Mouse (Mus musculus) c-Kit-negative CD71-positive TER-119-positive erythroid progenitor cells, embryonic 14.5 days (primary cell): ENCODE results near the gene Susd1.
"Not testable (repeated sequence)": the region's sequence is repeated elsewhere in the genome, so short reads cannot be mapped to it uniquely, and the experiment has no call there.

Experiments used
- DNase-seq: peaks from one replicate; pipeline ENCODE4 v3.0.0-alpha.2; 2013; ENCODE audit warnings: low read depth, low spot score

Gene Susd1

DNA sequence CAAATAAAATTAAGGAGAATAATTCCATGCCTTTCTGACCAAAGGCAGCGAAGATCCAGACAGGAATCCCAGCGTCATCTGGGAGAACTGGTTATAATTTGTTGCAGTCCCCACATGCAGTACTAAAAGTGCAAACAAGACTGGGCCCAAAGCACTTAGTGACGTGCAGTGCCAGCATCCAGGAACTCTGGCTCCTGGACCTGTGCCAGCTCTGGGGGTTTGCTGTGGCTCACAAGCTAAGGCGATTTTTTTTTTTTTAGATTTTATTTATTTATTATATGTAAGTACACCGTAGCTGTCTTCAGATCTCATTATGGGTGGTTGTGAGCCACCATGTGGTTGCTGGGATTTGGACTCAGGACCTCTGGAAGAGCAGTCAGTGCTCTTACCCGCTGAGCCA is 152.1 kb downstream of the Susd1 start:
- not testable (repeated sequence) for DNase-seq

DNA sequence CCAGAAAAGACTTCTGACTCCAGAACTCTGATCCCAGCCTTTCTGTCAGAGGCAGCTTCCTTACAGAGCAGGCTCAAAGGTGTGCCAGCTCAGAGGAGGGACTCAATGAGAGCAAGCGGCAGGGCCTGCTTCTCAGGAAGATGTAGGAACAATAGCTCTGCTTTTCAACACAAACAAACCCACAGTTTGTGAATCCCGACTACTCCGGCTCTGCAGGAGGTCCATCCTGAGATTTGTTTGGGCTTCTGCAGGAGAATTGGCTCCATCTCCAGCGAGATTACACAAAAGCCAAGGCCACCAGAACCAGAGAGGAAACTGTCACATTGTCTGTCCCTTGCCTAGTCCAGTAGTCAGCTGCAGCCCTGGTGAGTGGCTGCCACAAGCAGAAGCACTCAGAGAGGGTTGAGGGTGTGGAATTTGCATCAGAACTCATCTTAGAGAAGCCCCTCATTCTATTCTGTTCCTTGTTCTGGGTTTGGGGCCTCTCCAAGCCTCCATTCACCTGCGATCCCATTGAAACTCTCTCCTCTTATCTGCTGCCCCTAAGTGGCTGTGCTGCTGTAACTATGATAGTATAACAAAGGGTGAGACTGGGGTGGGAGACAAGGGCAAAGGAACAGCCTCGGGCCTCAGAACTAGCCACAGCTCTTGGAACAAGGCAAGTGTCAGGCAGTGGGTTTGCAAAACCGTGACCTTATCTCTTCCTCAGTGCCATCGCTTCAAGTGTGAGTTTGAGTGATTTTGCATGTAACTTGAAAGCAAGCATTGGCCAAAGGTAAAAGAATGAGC is 155.5 kb downstream of the Susd1 start:
- no peak for DNase-seq

DNA sequence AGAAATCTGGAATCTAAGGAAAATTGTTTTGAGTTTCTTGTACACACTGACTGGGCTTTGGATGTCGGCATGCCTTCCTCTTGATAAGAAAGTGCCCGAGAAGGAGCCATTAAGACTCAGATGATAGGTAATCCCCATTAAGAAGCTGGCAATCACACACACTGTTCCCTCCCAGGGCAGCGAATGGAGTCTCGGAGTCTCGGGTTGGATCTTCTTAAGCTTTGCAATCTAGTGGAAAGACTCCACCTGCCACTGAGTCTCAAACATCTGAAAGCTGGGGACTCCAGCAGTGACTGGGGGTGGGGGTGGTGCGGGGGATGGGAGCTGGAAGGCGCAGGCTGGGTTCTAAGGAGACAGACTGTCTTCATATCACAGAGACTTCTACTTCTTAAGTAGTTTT is 156.3 kb downstream of the Susd1 start:
- DNase-seq, result no peak

DNA sequence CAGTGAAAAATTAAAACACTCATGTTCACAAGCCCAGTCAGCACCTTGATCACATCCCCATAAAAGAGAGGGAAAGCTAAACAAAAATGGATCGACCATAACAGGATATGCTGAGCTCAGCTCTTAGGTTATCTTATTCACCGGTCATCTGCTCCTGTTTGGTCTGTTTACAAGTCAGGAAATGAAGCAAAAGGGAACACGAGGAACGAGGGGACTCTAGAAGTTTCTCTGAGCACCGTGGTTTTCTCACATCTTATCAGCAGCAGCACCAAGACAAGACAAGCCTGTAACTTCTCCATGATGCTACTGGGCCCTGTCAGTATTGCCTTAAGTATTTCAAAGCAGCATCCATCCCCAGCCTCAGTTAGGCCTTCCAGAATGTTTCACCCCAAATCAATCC is 157.6 kb downstream of the Susd1 start:
- DNase-seq, result no peak

DNA sequence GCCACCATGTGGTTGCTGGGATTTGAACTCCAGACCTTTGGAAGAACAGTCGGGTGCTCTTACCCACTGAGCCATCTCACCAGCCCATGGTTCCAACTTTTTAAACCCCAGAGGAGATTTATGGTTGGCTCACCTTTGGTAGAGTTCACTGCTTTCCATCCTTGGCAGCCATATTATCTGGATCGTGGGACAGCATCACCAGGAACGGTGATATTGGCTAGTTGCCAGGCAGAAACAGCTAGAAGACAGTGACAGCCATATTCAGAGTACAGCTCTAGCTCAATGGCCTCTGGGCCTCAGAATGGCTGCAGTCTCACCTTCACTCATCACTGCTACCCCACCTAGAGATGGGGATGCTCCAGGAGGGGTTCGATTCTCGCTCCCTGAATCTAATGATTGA is 159.3 kb downstream of the Susd1 start:
- DNase-seq, result no peak

DNA sequence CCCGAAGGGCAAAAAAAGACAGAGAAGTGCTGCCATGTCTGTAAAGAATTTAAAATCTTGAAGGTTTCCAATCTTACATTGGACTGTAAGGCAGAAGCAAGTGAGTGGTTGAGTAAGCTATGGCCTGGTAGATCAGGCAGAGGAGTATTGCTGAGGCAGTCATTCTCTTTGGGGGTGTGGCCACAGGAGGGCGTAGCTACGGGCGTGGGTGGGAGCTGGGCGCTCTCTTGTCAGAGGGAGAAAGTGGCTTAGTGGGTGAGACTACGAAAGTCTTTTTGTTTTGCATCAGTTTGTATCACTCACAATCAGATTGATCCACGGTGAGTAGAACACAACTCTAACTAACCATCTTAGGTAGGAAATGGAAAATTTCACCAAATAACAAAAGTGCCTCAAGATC is 160.0 kb downstream of the Susd1 start:
- DNase-seq, result peak; percentile 27

DNA sequence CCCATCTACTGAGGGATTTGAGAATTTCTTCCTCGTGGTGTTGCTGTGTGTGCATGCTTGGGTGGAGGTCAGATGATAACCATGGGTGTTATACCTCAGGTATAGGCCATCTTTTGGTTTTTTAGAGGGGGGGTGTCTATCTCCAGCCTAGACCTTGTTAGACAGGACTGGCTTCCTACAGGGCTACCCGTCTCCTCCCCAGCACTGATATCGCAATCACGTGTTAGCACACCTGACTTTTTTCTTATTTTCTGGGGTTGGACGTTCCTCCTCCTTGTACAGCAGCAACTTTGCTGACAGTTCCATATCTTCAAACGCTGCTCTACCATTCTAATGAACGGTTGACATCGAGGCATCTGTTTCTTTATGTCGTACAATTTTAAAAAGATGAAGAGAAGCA is 160.5 kb downstream of the Susd1 start:
- no peak for DNase-seq

DNA sequence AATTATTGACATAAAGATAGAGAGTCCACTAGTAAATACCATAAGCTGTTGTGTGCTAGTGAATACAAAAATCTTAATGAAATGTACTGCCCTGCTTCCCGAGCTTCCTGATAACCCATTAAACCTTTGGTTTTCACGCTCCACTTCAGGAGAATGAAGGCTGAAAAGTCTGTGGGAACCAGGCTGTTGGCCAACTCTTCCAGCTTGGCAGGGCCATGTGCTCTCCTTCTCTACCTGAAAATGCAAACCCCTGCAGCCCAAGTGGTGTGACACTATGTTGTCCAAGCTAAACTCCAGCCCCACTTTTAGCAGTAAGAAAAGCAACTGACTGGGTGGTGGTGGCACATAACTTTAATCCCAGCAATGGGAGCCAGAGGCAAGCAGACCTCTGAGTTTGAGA is 162.5 kb downstream of the Susd1 start:
- no peak for DNase-seq

DNA sequence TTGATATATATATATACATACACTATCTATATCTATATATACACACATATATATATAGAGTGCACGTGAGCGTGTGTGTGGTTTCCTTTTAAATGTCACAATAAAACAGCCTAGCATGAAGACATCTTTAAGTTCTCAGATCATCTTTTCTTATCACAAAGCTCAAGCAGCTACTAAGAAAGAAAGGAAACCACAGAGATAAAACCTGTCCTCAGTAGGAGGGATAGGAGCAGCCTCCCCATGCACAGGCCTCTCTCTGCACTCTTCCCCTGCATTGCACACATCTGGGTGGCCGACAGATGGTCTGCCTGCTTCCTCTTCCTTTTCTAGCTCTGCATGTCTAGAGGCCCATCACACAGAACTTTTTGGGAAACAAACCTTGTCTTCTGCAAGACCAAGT is 162.9 kb downstream of the Susd1 start:
- DNase-seq, result no peak

DNA sequence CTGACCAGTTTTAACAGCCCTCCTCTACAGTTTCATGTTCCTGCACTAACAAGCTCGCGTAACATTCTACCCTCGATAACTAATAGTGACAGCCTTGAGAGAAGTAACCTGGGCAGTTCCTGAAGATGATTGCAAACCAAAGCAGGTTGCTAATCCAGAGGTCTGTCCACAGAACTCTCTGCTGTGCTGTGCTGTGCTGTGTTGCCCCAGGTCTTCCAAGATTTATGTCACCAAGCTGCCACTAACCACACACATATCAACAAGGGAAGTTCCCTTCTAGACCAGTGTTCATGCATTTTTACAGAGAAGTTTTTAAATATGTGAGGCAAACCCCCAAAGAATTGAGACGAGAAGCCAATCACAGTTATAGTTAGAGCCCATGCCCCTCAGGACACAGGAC is 164.3 kb downstream of the Susd1 start:
- DNase-seq, result no peak

DNA sequence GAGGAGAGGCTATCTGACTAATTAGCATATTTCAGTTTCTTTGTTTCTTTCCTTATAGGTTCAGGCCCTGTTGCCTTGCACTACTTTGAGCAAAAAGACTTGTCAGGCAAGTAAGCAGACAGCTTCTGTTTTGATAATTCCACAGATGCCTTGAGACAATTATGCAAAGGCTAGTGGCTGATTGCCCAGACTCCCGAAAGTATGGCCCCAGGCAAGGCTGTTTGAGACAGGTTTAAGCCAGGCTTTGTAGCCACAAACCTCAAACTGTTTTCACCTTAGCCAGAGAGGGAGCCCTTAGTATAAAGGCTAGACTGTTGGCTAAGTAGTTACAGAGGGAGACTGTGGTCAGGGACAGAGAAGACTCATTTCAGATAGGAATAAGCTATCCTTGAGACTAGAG is 165.1 kb downstream of the Susd1 start:
- DNase-seq, result no peak

DNA sequence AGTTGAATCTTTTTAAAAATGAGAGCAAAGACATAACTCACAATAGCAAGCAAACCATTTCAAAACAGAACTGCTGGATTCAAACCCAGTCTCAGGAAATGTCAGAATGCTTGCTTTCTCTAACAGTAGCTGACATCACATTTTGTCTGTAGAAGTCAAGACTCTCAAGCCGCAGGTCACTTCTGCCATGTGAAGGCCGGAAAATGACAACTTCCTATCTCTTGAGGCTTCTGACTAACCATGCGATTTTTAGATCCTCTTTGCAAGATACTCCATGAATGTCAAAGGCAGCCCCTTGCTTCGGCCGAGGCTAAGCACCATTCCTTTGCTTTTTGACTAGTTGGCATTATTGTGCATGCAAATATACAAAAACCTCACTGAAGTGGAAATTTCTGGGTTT is 172.8 kb downstream of the Susd1 start:
- DNase-seq, result no peak

DNA sequence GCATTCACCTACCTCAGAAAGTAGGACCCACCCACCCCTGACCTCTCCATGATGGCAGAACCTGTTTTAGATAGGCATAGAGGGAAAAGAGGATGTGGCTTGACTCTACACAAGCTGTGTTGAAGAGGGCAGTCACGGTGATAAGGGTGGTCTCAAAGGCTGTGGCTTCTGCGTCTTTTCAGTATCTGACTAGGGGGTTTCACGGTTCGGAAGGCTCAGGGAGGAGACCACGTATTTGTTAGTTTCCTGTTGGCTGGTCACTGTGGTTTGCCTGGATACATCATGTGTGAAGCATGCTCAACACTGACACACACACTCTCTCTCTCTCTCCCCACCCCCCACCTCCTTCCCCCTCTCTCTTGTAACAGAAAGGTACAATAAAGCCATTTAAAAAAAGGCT is 173.3 kb downstream of the Susd1 start:
- no peak for DNase-seq
